Mouse (Mus musculus): Measurements from ENCODE around the gene Polr3f.
A peak's percentile ranks its signal among the peaks of the same experiment; 100 is the strongest.

Polr3f gene

GRCm38 (mm10) chr2:144526981-144527820 is at the start of gene Polr3f, which contains the start of gene Dzank1:
TSS of gene Polr3f (plus strand) at chr2:144527718.
TSS of gene Dzank1 (minus strand) at chr2:144527414.
- DNase-seq, result peak; percentile 90 to 94

- no peak for DNase-seq
Measured at GRCm38 (mm10) chr2:144479421-144479820, 48.1 kb upstream of the Polr3f start.

- no peak for DNase-seq
Measured at GRCm38 (mm10) chr2:144484084-144484483, 43.4 kb upstream of the Polr3f start.

- no peak for DNase-seq
Measured at GRCm38 (mm10) chr2:144485439-144485838, 42.1 kb upstream of the Polr3f start.

GRCm38 (mm10) chr2:144487476-144487875 is 40.0 kb upstream of the Polr3f start:
- no peak for DNase-seq

GRCm38 (mm10) chr2:144489342-144489741 is 38.2 kb upstream of the Polr3f start:
- DNase-seq, result no peak

GRCm38 (mm10) chr2:144502134-144502533 is 25.4 kb upstream of the Polr3f start:
- DNase-seq, result no peak

GRCm38 (mm10) chr2:144514619-144515018 is 12.9 kb upstream of the Polr3f start:
- DNase-seq, result no peak

- DNase-seq, result no peak
Measured at GRCm38 (mm10) chr2:144519772-144520171, 7.7 kb upstream of the Polr3f start.

GRCm38 (mm10) chr2:144525856-144526255 is 1.7 kb upstream of the Polr3f start:
- no peak for DNase-seq

GRCm38 (mm10) chr2:144527821-144528174 is 280 bp downstream of the Polr3f start:
- DNase-seq, result no peak

GRCm38 (mm10) chr2:144537123-144537522 is 9.6 kb downstream of the Polr3f start:
- DNase-seq, result no peak

GRCm38 (mm10) chr2:144541246-144541645 is 13.7 kb downstream of the Polr3f start:
- no peak for DNase-seq

- DNase-seq, result no peak
Measured at GRCm38 (mm10) chr2:144543670-144544069, 16.2 kb downstream of the Polr3f start.

- DNase-seq, result no peak
Measured at GRCm38 (mm10) chr2:144544630-144545029, 17.1 kb downstream of the Polr3f start.

- DNase-seq, result no peak
Measured at GRCm38 (mm10) chr2:144545061-144545460, 17.5 kb downstream of the Polr3f start.

- no peak for DNase-seq
Measured at GRCm38 (mm10) chr2:144545481-144545880, 18.0 kb downstream of the Polr3f start.

GRCm38 (mm10) chr2:144547559-144547958 is 20.0 kb downstream of the Polr3f start:
- DNase-seq, result no peak

- peak; percentile 22 to 36 for DNase-seq
Measured at GRCm38 (mm10) chr2:144550529-144550928, 23.0 kb downstream of the Polr3f start, which contains the start of gene Rbbp9. TSS of gene Rbbp9 (minus strand) at chr2:144550869.

- DNase-seq, result no peak
Measured at GRCm38 (mm10) chr2:144553905-144554304, 26.4 kb downstream of the Polr3f start.

- DNase-seq, result no peak
Measured at GRCm38 (mm10) chr2:144555286-144555819, 27.8 kb downstream of the Polr3f start.

GRCm38 (mm10) chr2:144555820-144556552 is 28.5 kb downstream of the Polr3f start, which contains the start of gene Sec23b:
TSS of gene Sec23b (plus strand) at chr2:144556229.
- peak; percentile 92 for DNase-seq

- DNase-seq, result no peak
Measured at GRCm38 (mm10) chr2:144588723-144589122, 61.2 kb downstream of the Polr3f start.
